Mouse (Mus musculus): ENCODE results near the gene Armcx5. TPM values are rescaled to one million over a fixed set of nuclear protein-coding genes. Genes with fewer than 3 reads are reported as not detected.

The Armcx5 gene
- 34.7 TPM for total RNA-seq (2023)

DNA sequence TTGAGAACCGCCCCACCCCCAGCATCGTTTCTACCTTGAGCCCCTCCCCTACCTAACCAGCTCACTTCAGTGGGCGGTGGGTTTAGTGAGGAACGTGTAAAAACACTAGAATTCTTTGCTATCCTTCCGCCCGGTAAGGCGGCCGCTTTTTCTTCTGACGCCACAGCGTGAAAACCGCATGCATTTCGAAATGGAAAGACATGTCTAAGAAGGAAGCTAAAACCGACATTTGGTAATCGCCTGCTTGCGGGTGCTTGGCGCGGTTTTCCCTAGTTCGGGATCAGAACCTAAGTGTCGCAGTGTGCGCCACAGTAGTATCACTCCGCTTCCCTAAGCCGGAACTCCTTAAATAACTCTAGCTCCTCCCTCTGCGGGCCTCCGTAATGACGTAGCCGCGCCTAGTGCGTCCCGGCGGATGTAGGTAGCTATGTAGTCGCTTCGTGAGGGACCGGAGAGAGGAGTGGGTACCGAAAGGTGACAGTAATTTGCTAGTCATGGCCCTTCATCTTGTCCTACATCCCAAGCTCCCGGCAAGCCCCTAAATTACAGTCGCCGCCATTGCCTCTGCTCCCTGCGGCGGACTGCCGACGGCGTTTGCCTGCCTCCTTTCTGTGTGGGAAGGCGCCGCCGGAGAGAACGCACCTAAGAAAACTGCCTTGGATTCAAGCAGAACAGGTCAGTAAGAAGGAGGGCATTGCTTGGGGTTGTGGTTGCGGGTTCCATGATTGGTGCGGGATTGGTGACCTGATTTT is at the start of gene Armcx5, which contains the start of gene Gprasp1:
Gene Armcx5 (plus strand): TSS at position 430 of the 752 bp plus-strand sequence.
Gene Gprasp1 (plus strand): TSS at position 430 of the 752 bp plus-strand sequence.

DNA sequence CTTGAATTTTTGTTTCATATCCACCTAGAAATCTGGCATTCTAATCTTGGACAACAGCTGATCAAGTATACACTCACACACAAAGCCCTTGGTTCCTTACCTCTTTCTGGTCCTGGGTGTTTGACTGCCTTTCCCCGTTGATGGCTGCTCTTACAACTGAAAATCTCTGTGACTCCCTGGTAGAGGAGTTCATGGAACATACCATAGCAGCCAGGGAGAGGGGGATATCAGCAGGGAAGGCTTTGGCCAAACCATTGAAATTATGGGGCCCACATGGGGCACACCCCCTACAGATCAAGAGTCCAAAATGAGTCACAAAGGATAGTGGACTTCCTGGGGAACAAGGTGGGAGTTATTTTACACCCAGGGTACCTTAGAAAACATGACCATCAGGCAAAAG is 48.9 kb upstream of the Armcx5 start, which contains the start of gene Tcp11x2:
Gene Tcp11x2 (minus strand): TSS at position 158 of the 400 bp plus-strand sequence.

DNA sequence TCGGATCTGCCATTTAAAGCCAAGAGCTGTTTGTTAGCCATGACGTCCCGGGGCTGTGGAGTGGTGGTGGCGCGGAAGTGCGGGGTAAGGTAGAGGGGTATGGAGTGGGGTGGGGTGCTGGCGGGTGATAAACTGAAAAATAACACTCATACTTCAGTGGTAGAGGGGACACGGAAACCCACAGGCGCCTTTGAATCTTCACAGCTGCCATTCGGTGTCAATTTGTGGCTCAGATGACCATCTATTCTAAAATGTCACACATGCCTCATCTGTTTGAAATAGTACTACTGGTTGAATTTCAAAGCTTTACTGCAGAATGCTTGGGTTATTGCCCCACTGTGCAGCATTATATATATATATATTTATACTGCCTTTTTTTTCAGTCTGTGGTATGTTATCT is 17.4 kb upstream of the Armcx5 start, which contains the start of gene Tmsb15a:
Gene Tmsb15a (minus strand): TSS at position 101 of the 400 bp plus-strand sequence.

Other genes starting within 250 kb of the Armcx5 start
- gene AV320801, start 248.1 kb upstream of the Armcx5 start, total RNA-seq (2023) = not detected
- not detected for gene Nxf7, start 144.0 kb upstream of the Armcx5 start, total RNA-seq (2023)
- not detected for gene Prame, start 115.0 kb upstream of the Armcx5 start, total RNA-seq (2023)
- not detected for gene Tcp11x2, start 48.9 kb upstream of the Armcx5 start, total RNA-seq (2023)
- gene Tmsb15a, start 17.5 kb upstream of the Armcx5 start, total RNA-seq (2023) = not detected
- 54.7 TPM for gene Gprasp1, start within 50 bp of the Armcx5 start, total RNA-seq (2023)
- gene Bhlhb9, start 54.9 kb downstream of the Armcx5 start, total RNA-seq (2023) = 17.1 TPM
- gene Gprasp2, start 96.3 kb downstream of the Armcx5 start, total RNA-seq (2023) = 17.6 TPM

All from CD8-positive naive resting alpha-beta T cell, adult 57 days (primary cell).